9 mouse cellular contexts compared by ENCODE assay signal in the genomic region with DNA sequence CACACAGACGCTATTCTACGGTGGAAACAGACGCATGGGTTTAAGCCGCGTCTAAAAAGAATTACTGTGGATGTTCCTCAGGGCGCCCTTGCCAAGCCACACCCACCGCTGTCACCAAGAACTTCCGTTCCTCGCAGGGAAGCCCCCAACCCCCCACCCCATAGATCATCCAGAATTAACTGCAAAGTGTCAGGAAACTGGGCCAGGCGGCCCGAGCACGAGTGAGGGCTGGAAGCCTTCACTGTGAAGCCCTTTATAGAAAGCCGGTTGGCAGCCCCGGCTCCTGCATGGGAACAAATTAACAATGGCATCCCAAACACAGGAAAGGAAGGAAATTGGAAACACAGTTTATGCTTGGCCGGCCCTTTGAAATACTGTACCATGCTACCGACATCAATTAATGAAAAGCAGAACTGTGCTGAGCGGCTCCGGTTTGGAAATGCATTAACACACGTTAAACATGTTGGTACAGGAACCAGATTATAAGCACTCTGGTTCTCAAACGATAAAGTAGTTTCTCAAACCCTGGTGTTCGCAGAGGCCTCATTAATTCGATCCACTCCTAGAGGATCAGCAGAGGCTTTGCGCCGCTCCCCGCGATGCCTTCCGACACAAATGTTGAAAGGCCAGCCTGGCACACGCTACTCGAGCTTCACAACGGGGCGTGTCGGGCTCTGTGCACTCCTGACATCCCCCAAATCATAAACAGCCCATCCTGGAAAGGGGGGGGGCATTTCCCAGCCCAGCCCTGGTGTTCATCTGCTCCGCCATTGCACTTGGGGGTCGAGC. TPM values are rescaled to one million over a fixed set of nuclear protein-coding genes. Genes with fewer than 3 reads are reported as not detected.
A peak's percentile ranks its signal among the peaks of the same experiment; 100 is the strongest.
DNase-seq lines count a peak whose midpoint lies in the region; ATAC-seq lines count a peak whose summit lies in the region.
"Had no signal": no experiment of that assay in that cellular context is flagged by ENCODE, and none has a peak within 500 bp of the region (broad histone marks: within the 10 kb centered on the region; RNA-seq: fewer than 3 reads in every experiment).

No protein-coding gene starts in this region.

- H3K4me1 ChIP-seq in embryonic facial prominence, embryonic 13.5 days, result peaks cover 96% of the 10 kb centered on the region
- peaks cover 55% of the 10 kb centered on the region for H3K4me1 ChIP-seq in hindbrain, embryonic 13.5 days (replicated peaks)
- peaks cover 10% of the 10 kb centered on the region for H3K4me1 ChIP-seq in liver, embryonic 12.5 days

- DNase-seq in frontal cortex, postnatal 14 days (ENCODE audit: low spot score in 2 of 2), result no peak
- DNase-seq in neural tube, embryonic 10.5 days (ENCODE audit: extremely low spot score, low spot score), result peak; percentile 64
- DNase-seq in cerebellum, postnatal 4 days (ENCODE audit: low spot score in 2 of 2), result no peak

- H3K36me3 ChIP-seq in embryonic facial prominence, embryonic 13.5 days, result no peaks in the 10 kb centered on the region
- no peaks in the 10 kb centered on the region for H3K36me3 ChIP-seq in hindbrain, embryonic 13.5 days
- H3K36me3 ChIP-seq in liver, embryonic 12.5 days, result no peaks in the 10 kb centered on the region

- peaks cover 4% of the 10 kb centered on the region; the same call in 1 of the 2 replicates for H3K27me3 ChIP-seq in embryonic facial prominence, embryonic 13.5 days
- peaks cover 91% of the 10 kb centered on the region for H3K27me3 ChIP-seq in hindbrain, embryonic 13.5 days
- peaks cover 75% of the 10 kb centered on the region for H3K27me3 ChIP-seq in liver, embryonic 12.5 days (replicated peaks)

- peak; percentile 20; the same call in 1 of the 2 replicates for ATAC-seq in frontal cortex, adult (ENCODE audit: low TSS enrichment)
- ATAC-seq in embryonic facial prominence, embryonic 13.5 days (ENCODE audit: insufficient number of reproducible peaks, insufficient read depth, low FRiP score, low TSS enrichment, low read depth), result peak; percentile 53
- peak; percentile 57 for ATAC-seq in hindbrain, embryonic 13.5 days (ENCODE audit: low FRiP score)
- ATAC-seq in liver, embryonic 12.5 days, result no peak
- ATAC-seq in cerebellum, adult (ENCODE audit: insufficient number of reproducible peaks, low FRiP score, low TSS enrichment), result no peak

- no peaks in the 10 kb centered on the region for H3K9me3 ChIP-seq in embryonic facial prominence, embryonic 13.5 days
- H3K9me3 ChIP-seq in hindbrain, embryonic 13.5 days, result no peaks in the 10 kb centered on the region
- no peaks in the 10 kb centered on the region for H3K9me3 ChIP-seq in liver, embryonic 12.5 days (replicated peaks)

- H3K27ac ChIP-seq in embryonic facial prominence, embryonic 13.5 days, result peak overlapping the region; percentile 93
- peak overlapping the region; percentile 60 for H3K27ac ChIP-seq in hindbrain, embryonic 13.5 days
- H3K27ac ChIP-seq in liver, embryonic 12.5 days, result no peak overlapping the region

- peak overlapping the region; percentile 34 for H3K4me3 ChIP-seq in embryonic facial prominence, embryonic 13.5 days
- H3K4me3 ChIP-seq in hindbrain, embryonic 13.5 days, result peak overlapping the region; percentile 18
- no peak overlapping the region for H3K4me3 ChIP-seq in liver, embryonic 12.5 days

- WGBS in embryonic facial prominence, embryonic 13.5 days, result under 1% methylated on average over 34 of the region's 34 CpGs
- 1% methylated on average over 34 of the region's 34 CpGs for WGBS in hindbrain, embryonic 13.5 days
- 7% methylated on average over 34 of the region's 34 CpGs for WGBS in liver, embryonic 12.5 days (ENCODE audit: insufficient replicate concordance)

- H3K9ac ChIP-seq in embryonic facial prominence, embryonic 13.5 days, result 0 out of 2 replicates have a peak overlapping the region, but pooled peaks have one; percentile 17
- 0 out of 2 replicates have a peak overlapping the region, but pooled peaks have one; percentile 51 for H3K9ac ChIP-seq in hindbrain, embryonic 13.5 days
- no peak overlapping the region for H3K9ac ChIP-seq in liver, embryonic 12.5 days

- peak overlapping the region; percentile 91 for H3K4me2 ChIP-seq in embryonic facial prominence, embryonic 13.5 days
- H3K4me2 ChIP-seq in hindbrain, embryonic 13.5 days, result peak overlapping the region; percentile 51
- H3K4me2 ChIP-seq in liver, embryonic 12.5 days, result peak overlapping the region; percentile 37

RNA-seq across cellular contexts. Expression of gene Bmp7, which starts 6.3 kb away (rescaled TPM):
- 41.6 and 43.6 TPM in 2 replicates for polyA plus RNA-seq in embryonic facial prominence, embryonic 13.5 days (2015; fragmentation: Nextera tagmentation; extraction: Ambion mirVana)
- 12.4 and 12.5 TPM in 2 replicates for polyA plus RNA-seq in hindbrain, embryonic 13.5 days (2015; fragmentation: Nextera tagmentation; extraction: Ambion mirVana)
- polyA plus RNA-seq in liver, embryonic 12.5 days (2016; fragmentation: Nextera tagmentation; extraction: Ambion mirVana), result 3.3 and 4.4 TPM in 2 replicates

RNA-seq across cellular contexts. Expression of gene Spo11, which starts 43.7 kb away (rescaled TPM):
- 2.8 and 3.9 TPM in 2 replicates for polyA plus RNA-seq in embryonic facial prominence, embryonic 13.5 days (2015; fragmentation: Nextera tagmentation; extraction: Ambion mirVana)
- 0.79 and 0.87 TPM in 2 replicates for polyA plus RNA-seq in hindbrain, embryonic 13.5 days (2015; fragmentation: Nextera tagmentation; extraction: Ambion mirVana)
- polyA plus RNA-seq in liver, embryonic 12.5 days (2016; fragmentation: Nextera tagmentation; extraction: Ambion mirVana), result 0.10 TPM in 1 of 2 replicates, not detected in the other
- polyA plus RNA-seq: liver, embryonic 16.5 days had no signal

Comparison
In these comparisons a context has a peak if more than half of its experiments do, and no peak if none do; other contexts are left out.
1. ATAC-seq: peak in frontal cortex, adult (single experiment), embryonic facial prominence, embryonic 13.5 days (single experiment) and hindbrain, embryonic 13.5 days (single experiment); none in liver, embryonic 12.5 days (single experiment) and cerebellum, adult (single experiment).
2. H3K4me2 ChIP-seq: peak in every context shown above with its lines; median percentile 91 in embryonic facial prominence, embryonic 13.5 days; 51 in hindbrain, embryonic 13.5 days; 37 in liver, embryonic 12.5 days.